Mouse (Mus musculus): ENCODE data around the gene Duox2.

GRCm38 (mm10) chr2:122347257-122347656, 49.0 kb upstream of the Duox2 start:
- TF ChIP-seq POLR2A (IDR thresholded peaks at IDR 0.05; ENCODE audit: borderline replicate concordance, control insufficient read depth, low read depth, low read length): no peak
- TF ChIP-seq CTCF (IDR thresholded peaks at IDR 0.05; ENCODE audit: control insufficient read depth, insufficient read depth, low read length): no peak
